22 mouse cellular contexts compared by ENCODE assay signal in the genomic region with DNA sequence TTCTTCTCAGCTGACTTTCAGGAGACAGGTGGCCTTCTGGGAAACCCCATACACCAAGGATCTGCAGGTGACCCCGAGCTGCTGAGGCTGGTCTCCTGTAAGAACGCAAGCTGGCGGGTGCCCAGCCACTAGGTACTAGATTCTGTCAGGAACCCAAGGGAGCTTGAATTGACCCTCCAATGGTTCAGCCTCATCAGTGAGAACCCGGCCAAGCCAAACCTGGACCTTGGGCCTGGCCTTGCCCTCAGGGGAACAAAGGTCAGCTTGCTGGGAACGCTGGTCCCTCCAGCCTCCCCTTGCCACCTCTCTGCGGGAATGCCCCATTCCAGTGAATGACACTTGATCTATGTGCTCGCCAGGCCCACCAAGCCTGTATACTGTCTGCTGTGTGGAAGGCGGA. TPM values are rescaled to one million over a fixed set of nuclear protein-coding genes. Genes with fewer than 3 reads are reported as not detected.
DNase-seq lines count a peak whose midpoint lies in the region; ATAC-seq and TF ChIP-seq lines count a peak whose summit lies in the region.
"Had no signal": no experiment of that assay in that cellular context is flagged by ENCODE, and none has a peak within 500 bp of the region (broad histone marks: within the 10 kb centered on the region; RNA-seq: fewer than 3 reads in every experiment).

No protein-coding gene starts in this region.

- no peaks in the 10 kb centered on the region for H3K9me3 ChIP-seq in kidney, embryonic 14.5 days (ENCODE audit: control insufficient read depth, low read length)
- H3K9me3 ChIP-seq in liver, embryonic 11.5 days (ENCODE audit: control insufficient read depth, low read length) = no peaks in the 10 kb centered on the region
- no peaks in the 10 kb centered on the region for H3K9me3 ChIP-seq in CH12.LX (replicated peaks; ENCODE audit: low read length)
- H3K9me3 ChIP-seq in midbrain, embryonic 13.5 days = no peaks in the 10 kb centered on the region
- H3K9me3 ChIP-seq: forebrain, embryonic 10.5 days; forebrain, embryonic 13.5 days; hindbrain, embryonic 12.5 days; hindbrain, embryonic 15.5 days had no signal

- no peak for TF ChIP-seq POLR2A in liver, adult 2 months (IDR thresholded peaks at IDR 0.05; ENCODE audit: extremely low read depth, insufficient read depth, low read length)
- TF ChIP-seq POLR2A in CH12.LX (IDR thresholded peaks at IDR 0.05; ENCODE audit: low read depth, low read length) = no peak

- H3K9ac ChIP-seq in kidney, embryonic 14.5 days (ENCODE audit: low read depth, low read length) = no peak overlapping the region
- H3K9ac ChIP-seq in liver, adult 2 months (ENCODE audit: low read depth, low read length) = no peak overlapping the region
- H3K9ac ChIP-seq in liver, embryonic 11.5 days (ENCODE audit: low read depth, low read length) = no peak overlapping the region
- H3K9ac ChIP-seq in CH12.LX (ENCODE audit: insufficient read depth, low read depth) = no peak overlapping the region
- H3K9ac ChIP-seq in midbrain, embryonic 13.5 days (replicated peaks) = no peak overlapping the region
- H3K9ac ChIP-seq: forebrain, embryonic 13.5 days; hindbrain, embryonic 12.5 days; hindbrain, embryonic 15.5 days had no signal

- in situ Hi-C loops in CH12.LX (cut with MboI; ENCODE audit: low pct_ligation_motif_present, low pct_unique_long_range_greater_than_20kb, low sequenced_read_pairs) = no loop called here

- no peak for ATAC-seq in kidney, embryonic 14.5 days (ENCODE audit: low FRiP score, low TSS enrichment)
- ATAC-seq in liver, embryonic 11.5 days (replicated peaks; ENCODE audit: low FRiP score) = no peak
- no peak for ATAC-seq in midbrain, embryonic 13.5 days
- ATAC-seq: forebrain, embryonic 13.5 days; forebrain, embryonic 16.5 days had no signal

- dilution Hi-C loops in CH12.LX (cut with MboI; ENCODE audit: extremely low pct_ligation_motif_present, extremely low pct_unique_long_range_greater_than_20kb, low sequenced_read_pairs) = no loop called here

- no peak overlapping the region for H3K4me2 ChIP-seq in kidney, embryonic 14.5 days (replicated peaks; ENCODE audit: low read depth, low read length)
- no peak overlapping the region for H3K4me2 ChIP-seq in liver, embryonic 11.5 days
- H3K4me2 ChIP-seq in CH12.LX (ENCODE audit: insufficient read depth, low read depth, poor library complexity, severe bottlenecking) = no peak overlapping the region
- no peak overlapping the region for H3K4me2 ChIP-seq in midbrain, embryonic 13.5 days (replicated peaks)
- H3K4me2 ChIP-seq: forebrain, embryonic 13.5 days; heart, embryonic 11.5 days; hindbrain, embryonic 12.5 days; hindbrain, embryonic 15.5 days had no signal

- TF ChIP-seq RAD21 in CH12.LX (IDR thresholded peaks at IDR 0.05; ENCODE audit: low read depth, low read length) = no peak

- WGBS in kidney, embryonic 14.5 days = 68% methylated on average over 8 of the region's 8 CpGs
- 30% methylated on average over 8 of the region's 8 CpGs for WGBS in liver, adult 2 months
- WGBS in liver, embryonic 11.5 days = 75% methylated on average over 8 of the region's 8 CpGs
- 91% methylated on average over 8 of the region's 8 CpGs for WGBS in midbrain, embryonic 13.5 days

- no peak for TF ChIP-seq CTCF in liver, adult 2 months (IDR thresholded peaks at IDR 0.05; ENCODE audit: low read depth, low read length)
- no peak for TF ChIP-seq CTCF in CH12.LX (conservative IDR thresholded peaks at IDR 0.05 in 1 of 2, IDR thresholded peaks at IDR 0.05 in 1 of 2; ENCODE audit: low read depth in 2 of 2, low read length in 2 of 2)

- H3K4me1 ChIP-seq in kidney, embryonic 14.5 days (ENCODE audit: control insufficient read depth, insufficient read depth, low read length) = peaks cover 14% of the 10 kb centered on the region; the same call in 1 of the 2 replicates
- H3K4me1 ChIP-seq in liver, adult 2 months (ENCODE audit: control insufficient read depth, insufficient read depth, low read length) = peaks cover 3% of the 10 kb centered on the region; the same call in 1 of the 2 replicates
- peaks cover 7% of the 10 kb centered on the region; the same call in 1 of the 2 replicates for H3K4me1 ChIP-seq in liver, embryonic 11.5 days (replicated peaks; ENCODE audit: control insufficient read depth, insufficient read depth, low read length)
- peaks cover 48 to 87% of the 10 kb centered on the region in 2 experiments for H3K4me1 ChIP-seq in CH12.LX (ENCODE audit: control insufficient read depth in 1 of 2, insufficient read depth in 2 of 2)
- H3K4me1 ChIP-seq in midbrain, embryonic 13.5 days (replicated peaks) = peaks cover 16% of the 10 kb centered on the region

- H3K79me2 ChIP-seq in liver, adult 2 months (ENCODE audit: control insufficient read depth, insufficient read depth, low read length) = 0 out of 2 replicates have a peak, but pooled peaks cover 2% of the 10 kb centered on the region
- H3K79me2 ChIP-seq in CH12.LX (replicated peaks; ENCODE audit: control insufficient read depth, extremely low read depth, insufficient read depth, poor library complexity, severe bottlenecking) = no peaks in the 10 kb centered on the region; the same call in 1 of the 2 replicates

- DNase-seq in kidney, adult 11 months = peak; percentile 79
- DNase-seq in kidney, postnatal 14 days = no peak
- peak; percentile 74 to 77 for DNase-seq in kidney, adult 8-10 months
- DNase-seq in liver, adult 2 months (ENCODE audit: extremely low read depth, low read depth, low spot score) = peak; percentile 65
- DNase-seq in liver, embryonic 11.5 days (ENCODE audit: low spot score) = no peak
- DNase-seq in CH12.LX (ENCODE audit: extremely low read depth) = no peak
- DNase-seq: adrenal gland, postnatal 10 days; B cell, adult 2 months; cerebellum, adult 18-20 months; cerebellum, adult 9-10 months; cerebellum, postnatal 14 days; gastrocnemius, adult 2 months; gastrocnemius, postnatal 14 days; heart, adult 11 months had no signal

- H3K36me3 ChIP-seq in kidney, embryonic 14.5 days (ENCODE audit: control insufficient read depth, insufficient read depth, low read length) = no peaks in the 10 kb centered on the region
- H3K36me3 ChIP-seq in liver, adult 2 months (ENCODE audit: control insufficient read depth, insufficient read depth, low read length) = no peaks in the 10 kb centered on the region
- H3K36me3 ChIP-seq in liver, embryonic 11.5 days (ENCODE audit: control insufficient read depth, insufficient read depth, low read length) = no peaks in the 10 kb centered on the region
- peaks cover 12 to 68% of the 10 kb centered on the region in 2 experiments for H3K36me3 ChIP-seq in CH12.LX (replicated peaks in 1 of 2; ENCODE audit: control insufficient read depth in 1 of 2, insufficient read depth in 1 of 2, low read length in 1 of 2)
- H3K36me3 ChIP-seq in midbrain, embryonic 13.5 days = 0 out of 2 replicates have a peak, but pooled peaks cover 7% of the 10 kb centered on the region
- H3K36me3 ChIP-seq: forebrain, embryonic 10.5 days; hindbrain, embryonic 15.5 days had no signal

- H3K27ac ChIP-seq in kidney, embryonic 14.5 days (ENCODE audit: low read depth, low read length) = no peak overlapping the region
- H3K27ac ChIP-seq in liver, adult 2 months (replicated peaks; ENCODE audit: insufficient read depth, low read depth, low read length) = no peak overlapping the region
- no peak overlapping the region for H3K27ac ChIP-seq in liver, embryonic 11.5 days (ENCODE audit: low read depth, low read length)
- no peak overlapping the region for H3K27ac ChIP-seq in CH12.LX (ENCODE audit: insufficient read depth, low read depth)
- H3K27ac ChIP-seq in midbrain, embryonic 13.5 days = no peak overlapping the region
- H3K27ac ChIP-seq: forebrain, embryonic 10.5 days; forebrain, embryonic 13.5 days; gastrocnemius, adult 2 months; hindbrain, embryonic 12.5 days; hindbrain, embryonic 15.5 days had no signal

- H3K4me3 ChIP-seq in kidney, embryonic 14.5 days (ENCODE audit: low read length) = no peak overlapping the region
- H3K4me3 ChIP-seq in liver, adult 2 months (ENCODE audit: insufficient read depth, low read depth, low read length) = no peak overlapping the region
- no peak overlapping the region for H3K4me3 ChIP-seq in liver, embryonic 11.5 days (ENCODE audit: low read depth, low read length)
- no peak overlapping the region for H3K4me3 ChIP-seq in CH12.LX (replicated peaks in 1 of 3; ENCODE audit: low read depth in 2 of 3, low read length in 2 of 3, poor library complexity in 1 of 3)
- no peak overlapping the region for H3K4me3 ChIP-seq in midbrain, embryonic 13.5 days (replicated peaks)
- H3K4me3 ChIP-seq: forebrain, embryonic 10.5 days; forebrain, embryonic 13.5 days; gastrocnemius, adult 2 months; hindbrain, embryonic 12.5 days; hindbrain, embryonic 15.5 days had no signal

- H3K27me3 ChIP-seq in kidney, embryonic 14.5 days (ENCODE audit: control insufficient read depth, insufficient read depth, low read length) = no peaks in the 10 kb centered on the region
- no peaks in the 10 kb centered on the region for H3K27me3 ChIP-seq in liver, adult 2 months (ENCODE audit: control insufficient read depth, insufficient read depth, low read length)
- H3K27me3 ChIP-seq in liver, embryonic 11.5 days (replicated peaks; ENCODE audit: control insufficient read depth, insufficient read depth, low read length) = no peaks in the 10 kb centered on the region
- H3K27me3 ChIP-seq in CH12.LX (replicated peaks) = no peaks in the 10 kb centered on the region
- H3K27me3 ChIP-seq in midbrain, embryonic 13.5 days = peaks cover 30% of the 10 kb centered on the region
- H3K27me3 ChIP-seq: hindbrain, embryonic 12.5 days; hindbrain, embryonic 15.5 days had no signal

- no peak for TF ChIP-seq EP300 in CH12.LX (IDR thresholded peaks at IDR 0.05; ENCODE audit: low read length)

TF ChIP-seq in CH12.LX, 34 proteins besides CTCF, POLR2A, EP300 and RAD21 (continues in another document):
- TF ChIP-seq KAT2A (IDR thresholded peaks at IDR 0.05; ENCODE audit: insufficient replicate concordance, low read length) = no peak

RNA-seq across cellular contexts. Expression of a gene that starts 19.1 kb away (rescaled TPM):
- 4.0 and 10.8 TPM in 2 replicates for polyA plus RNA-seq in kidney, embryonic 14.5 days (2014; fragmentation: Nextera tagmentation; extraction: Ambion mirVana)
- total RNA-seq in liver, adult 2 months (2014; rRNA removed) = 1.8 and 2.1 TPM in 2 replicates
- 2.5 and 2.8 TPM in 2 replicates for polyA plus RNA-seq in liver, adult 2 months (2012; rRNA removed)
- polyA plus RNA-seq in liver, embryonic 11.5 days (2014; fragmentation: Nextera tagmentation; extraction: Ambion mirVana) = 4.3 and 4.8 TPM in 2 replicates
- total RNA-seq in CH12.LX (2012; rRNA removed) = 5.9 and 6.7 TPM in 2 replicates
- total RNA-seq in CH12.LX (2014; rRNA removed) = 3.3 and 4.1 TPM in 2 replicates
- 13.3 and 19.1 TPM in 2 replicates for polyA plus RNA-seq in CH12.LX (2012; ENCODE audit: insufficient read length, low read depth)
- 10.3 and 14.0 TPM in 2 replicates for polyA plus RNA-seq in midbrain, embryonic 13.5 days (2015; fragmentation: Nextera tagmentation; extraction: Ambion mirVana)

RNA-seq across cellular contexts. Expression of a gene that starts 37.2 kb away (rescaled TPM):
- polyA plus RNA-seq in kidney, embryonic 14.5 days (2014; fragmentation: Nextera tagmentation; extraction: Ambion mirVana) = 0.57 and 0.89 TPM in 2 replicates
- total RNA-seq in liver, adult 2 months (2014; rRNA removed) = not detected in 2 replicates
- polyA plus RNA-seq in liver, adult 2 months (2012; rRNA removed) = not detected in 2 replicates
- polyA plus RNA-seq in liver, embryonic 11.5 days (2014; fragmentation: Nextera tagmentation; extraction: Ambion mirVana) = 0.42 and 0.80 TPM in 2 replicates
- total RNA-seq in CH12.LX (2012; rRNA removed) = 0.30 and 0.34 TPM in 2 replicates
- total RNA-seq in CH12.LX (2014; rRNA removed) = 0.04 and 0.20 TPM in 2 replicates
- polyA plus RNA-seq in CH12.LX (2012; ENCODE audit: insufficient read length, low read depth) = 0.73 and 0.75 TPM in 2 replicates
- polyA plus RNA-seq in midbrain, embryonic 13.5 days (2015; fragmentation: Nextera tagmentation; extraction: Ambion mirVana) = 4.8 and 5.7 TPM in 2 replicates

Comparison
In these comparisons a context has a peak if more than half of its experiments do, and no peak if none do; other contexts are left out.
1. DNase-seq: peak in kidney, adult 11 months (single experiment), kidney, adult 8-10 months (2 of 2) and liver, adult 2 months (single experiment); none in kidney, postnatal 14 days (single experiment), liver, embryonic 11.5 days (single experiment) and CH12.LX (single experiment).